Mouse (Mus musculus): ENCODE results near the gene Rcn3. TPM values are rescaled to one million over a fixed set of nuclear protein-coding genes. Genes with fewer than 3 reads are reported as not detected.

Rcn3 gene
- polyA plus RNA-seq, 1 experiment: 123 TPM

DNA sequence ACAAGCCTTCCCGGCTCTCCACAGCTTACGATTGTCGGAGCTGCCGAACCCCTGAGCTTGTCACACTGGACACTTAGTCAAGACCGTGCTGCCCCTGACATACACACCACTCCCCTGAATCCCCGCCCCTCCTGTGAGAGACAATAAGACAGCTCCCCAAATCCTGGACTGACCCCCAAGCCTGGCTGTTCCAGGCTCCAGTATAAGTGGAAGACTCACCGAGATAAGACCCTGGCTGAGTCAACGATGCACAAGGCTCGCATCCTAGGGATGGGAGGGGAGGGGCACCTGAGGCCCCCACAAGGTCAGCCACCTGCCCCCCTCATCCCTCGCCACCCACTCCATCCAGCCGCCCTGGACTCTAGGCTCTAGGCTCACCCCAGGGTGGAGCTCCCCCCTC lies 39.8 kb upstream of the Rcn3 start:
- Histone ChIP-seq H3K79me2 (ENCODE audit: control insufficient read depth, insufficient read depth) (peaks cover 16% of the 10 kb centered on the region), H3ac (ENCODE audit: control insufficient read depth, insufficient read length) (no peak overlapping the region), H3K4me2 (ENCODE audit: low read depth) (no peak overlapping the region), H3K27me3 (ENCODE audit: control insufficient read depth, insufficient read depth, insufficient read length) (no peaks in the 10 kb centered on the region), H3K4me3 (no peak overlapping the region), H3K36me3 (ENCODE audit: control insufficient read depth, insufficient read depth) (peaks cover 4% of the 10 kb centered on the region)
- no peak for TF ChIP-seq TCF3 (IDR thresholded peaks at IDR 0.05; ENCODE audit: insufficient read length, low read depth)
- no peak for TF ChIP-seq POLR2A (IDR thresholded peaks at IDR 0.05; ENCODE audit: insufficient read length, low read depth)
- no peak for TF ChIP-seq MYOG (IDR thresholded peaks at IDR 0.05; ENCODE audit: control insufficient read depth in 1 of 3, insufficient read depth in 1 of 3, insufficient read length in 2 of 3, low read depth in 2 of 3)
- no peak for TF ChIP-seq E2F4 (IDR thresholded peaks at IDR 0.05; ENCODE audit: insufficient read depth)
- no peak for TF ChIP-seq SRF (IDR thresholded peaks at IDR 0.05; ENCODE audit: control insufficient read depth, insufficient read length, low read depth)
- TF ChIP-seq CEBPB (IDR thresholded peaks at IDR 0.05; ENCODE audit: insufficient read depth, poor library complexity, severe bottlenecking): no peak
- TF ChIP-seq POLR2AphosphoS2 (IDR thresholded peaks at IDR 0.05; ENCODE audit: insufficient read length, low read depth): no peak
- TF ChIP-seq TCF12 (IDR thresholded peaks at IDR 0.05; ENCODE audit: insufficient read depth, poor library complexity, severe bottlenecking): no peak

- Histone ChIP-seq H3K36me3 (ENCODE audit: control insufficient read depth, insufficient read depth) (peaks cover 23% of the 10 kb centered on the region), H3K4me2 (ENCODE audit: low read depth) (peak overlapping the region; percentile 86), H3ac (ENCODE audit: control insufficient read depth, insufficient read length) (peak overlapping the region; percentile 18), H3K79me2 (ENCODE audit: control insufficient read depth, insufficient read depth) (peaks cover 28% of the 10 kb centered on the region), H3K4me3 (peak overlapping the region; percentile 81), H3K27me3 (ENCODE audit: control insufficient read depth, insufficient read depth, insufficient read length) (no peaks in the 10 kb centered on the region)
- TF ChIP-seq POLR2A (IDR thresholded peaks at IDR 0.05; ENCODE audit: insufficient read length, low read depth): peak; percentile 36
- TF ChIP-seq MAX (IDR thresholded peaks at IDR 0.05; ENCODE audit: low read depth): no peak
- peak; percentile 39 for TF ChIP-seq POLR2AphosphoS2 (IDR thresholded peaks at IDR 0.05; ENCODE audit: insufficient read length, low read depth)
Measured at GRCm38 (mm10) chr7:45129776-45130512, 37.9 kb upstream of the Rcn3 start.

DNA sequence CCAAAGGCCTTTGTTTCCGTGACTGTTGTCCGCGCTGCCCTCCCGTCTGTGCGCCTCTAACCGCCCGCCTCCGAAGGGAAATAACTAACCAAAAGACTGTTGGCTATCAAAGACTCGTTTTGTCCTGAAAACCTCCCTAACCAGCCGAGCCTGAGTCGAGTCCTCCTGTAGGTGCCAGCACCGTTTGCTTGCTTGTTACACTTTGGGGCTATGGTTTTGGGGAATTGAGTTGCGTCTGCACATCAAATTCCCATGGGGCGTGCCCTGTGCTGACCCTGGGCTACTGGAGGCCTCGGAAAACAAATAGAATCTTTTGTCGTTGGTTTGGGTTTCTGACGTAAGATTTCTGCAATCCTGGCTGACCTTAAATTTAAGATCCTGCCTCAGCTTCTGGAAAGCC lies 37.3 kb upstream of the Rcn3 start:
- Histone ChIP-seq H3K4me3 (peak overlapping the region; percentile 81), H3ac (ENCODE audit: control insufficient read depth, insufficient read length) (peak overlapping the region; percentile 18), H3K4me2 (ENCODE audit: low read depth) (peak overlapping the region; percentile 86)

GRCm38 (mm10) chr7:45128624-45129246 lies 36.7 kb upstream of the Rcn3 start, which contains the start of gene Rpl13a:
Rpl13a (minus strand) TSS chr7:45128761.
- TF ChIP-seq TCF3 (IDR thresholded peaks at IDR 0.05; ENCODE audit: insufficient read length, low read depth) (no peak), MYOG (IDR thresholded peaks at IDR 0.05; ENCODE audit: control insufficient read depth in 1 of 3, insufficient read depth in 1 of 3, insufficient read length in 2 of 3, low read depth in 2 of 3) (peak in 1 of 3 experiments; percentile 59), MAX (IDR thresholded peaks at IDR 0.05; ENCODE audit: low read depth) (peak; percentile 79), POLR2A (IDR thresholded peaks at IDR 0.05; ENCODE audit: insufficient read length, low read depth) (peak; percentile 92), USF1 (IDR thresholded peaks at IDR 0.05; ENCODE audit: low read depth) (peak; percentile 73), CEBPB (IDR thresholded peaks at IDR 0.05; ENCODE audit: insufficient read depth, poor library complexity, severe bottlenecking) (no peak), POLR2AphosphoS2 (IDR thresholded peaks at IDR 0.05; ENCODE audit: insufficient read length, low read depth) (peak; percentile 90), SRF (IDR thresholded peaks at IDR 0.05; ENCODE audit: control insufficient read depth, insufficient read length, low read depth) (no peak), MYOD1 (IDR thresholded peaks at IDR 0.05; ENCODE audit: control insufficient read depth in 1 of 3, insufficient read length in 2 of 3, low read depth in 2 of 3) (peak in 1 of 3 experiments; percentile 46), E2F4 (IDR thresholded peaks at IDR 0.05; ENCODE audit: insufficient read depth) (no peak), REST (IDR thresholded peaks at IDR 0.05; ENCODE audit: insufficient read depth, insufficient read length) (no peak), TCF12 (IDR thresholded peaks at IDR 0.05; ENCODE audit: insufficient read depth, poor library complexity, severe bottlenecking) (no peak)
- H3K36me3 ChIP-seq (ENCODE audit: control insufficient read depth, insufficient read depth): peaks cover 23% of the 10 kb centered on the region
- peak within 1 kb of the TSS; percentile 63 for H3ac ChIP-seq (ENCODE audit: control insufficient read depth, insufficient read length)
- no peaks in the 10 kb centered on the region for H3K27me3 ChIP-seq (ENCODE audit: control insufficient read depth, insufficient read depth, insufficient read length)
- peaks cover 32% of the 10 kb centered on the region for H3K79me2 ChIP-seq (ENCODE audit: control insufficient read depth, insufficient read depth)
- H3K4me3 ChIP-seq: peak within 1 kb of the TSS; percentile 81
- peak within 1 kb of the TSS; percentile 99 for H3K4me2 ChIP-seq (ENCODE audit: low read depth)

More for the DNA sequence above, 37.3 kb upstream of the Rcn3 start:
- Histone ChIP-seq H3K36me3 (ENCODE audit: control insufficient read depth, insufficient read depth) (peaks cover 23% of the 10 kb centered on the region), H3K79me2 (ENCODE audit: control insufficient read depth, insufficient read depth) (peaks cover 28% of the 10 kb centered on the region), H3K27me3 (ENCODE audit: control insufficient read depth, insufficient read depth, insufficient read length) (no peaks in the 10 kb centered on the region)
- peak; percentile 98 for TF ChIP-seq CEBPB (IDR thresholded peaks at IDR 0.05; ENCODE audit: insufficient read depth, poor library complexity, severe bottlenecking)
- TF ChIP-seq POLR2A (IDR thresholded peaks at IDR 0.05; ENCODE audit: insufficient read length, low read depth): no peak
- TF ChIP-seq POLR2AphosphoS2 (IDR thresholded peaks at IDR 0.05; ENCODE audit: insufficient read length, low read depth): peak; percentile 54

- H3K4me2 ChIP-seq (ENCODE audit: low read depth): peak overlapping the region; percentile 99
- H3K79me2 ChIP-seq (ENCODE audit: control insufficient read depth, insufficient read depth): peaks cover 41% of the 10 kb centered on the region
- H3K4me3 ChIP-seq: peak overlapping the region; percentile 81
- TF ChIP-seq POLR2A (IDR thresholded peaks at IDR 0.05; ENCODE audit: insufficient read length, low read depth) (no peak), REST (IDR thresholded peaks at IDR 0.05; ENCODE audit: insufficient read depth, insufficient read length) (no peak), TCF12 (IDR thresholded peaks at IDR 0.05; ENCODE audit: insufficient read depth, poor library complexity, severe bottlenecking) (no peak), POLR2AphosphoS2 (IDR thresholded peaks at IDR 0.05; ENCODE audit: insufficient read length, low read depth) (peak; percentile 47), MYOD1 (IDR thresholded peaks at IDR 0.05; ENCODE audit: control insufficient read depth in 1 of 3, insufficient read length in 2 of 3, low read depth in 2 of 3) (no peak)
- peaks cover 27% of the 10 kb centered on the region for H3K36me3 ChIP-seq (ENCODE audit: control insufficient read depth, insufficient read depth)
- no peaks in the 10 kb centered on the region for H3K27me3 ChIP-seq (ENCODE audit: control insufficient read depth, insufficient read depth, insufficient read length)
- peak overlapping the region; percentile 63 for H3ac ChIP-seq (ENCODE audit: control insufficient read depth, insufficient read length)
Measured at GRCm38 (mm10) chr7:45127700-45128224, 35.7 kb upstream of the Rcn3 start.

Data from myocyte (in vitro differentiated cells).